Comparison of ENCODE assay signal across 22 mouse cellular contexts in genomic region chr13:36493762-36494161, GRCm38 (mm10).
DNase-seq lines count a peak whose midpoint lies in the region; ATAC-seq lines count a peak whose summit lies in the region.
"Had no signal": no experiment of that assay in that cellular context is flagged by ENCODE, and none has a peak within 500 bp of the region (broad histone marks: within the 10 kb centered on the region; RNA-seq: fewer than 3 reads in every experiment).

No protein-coding gene starts in this region.

- no peaks in the 10 kb centered on the region; the same call in 1 of the 2 replicates for H3K9me3 ChIP-seq in neural tube, embryonic 13.5 days
- H3K9me3 ChIP-seq: forebrain, embryonic 12.5 days; heart, embryonic 13.5 days; limb, embryonic 13.5 days had no signal

- H3K4me2 ChIP-seq in neural tube, embryonic 13.5 days = no peak overlapping the region
- H3K4me2 ChIP-seq: forebrain, embryonic 12.5 days; heart, embryonic 13.5 days; limb, embryonic 13.5 days; midbrain, embryonic 11.5 days had no signal

- 78% methylated on average over 7 of the region's 7 CpGs for WGBS in neural tube, embryonic 13.5 days

- H3K27me3 ChIP-seq in neural tube, embryonic 13.5 days = no peaks in the 10 kb centered on the region
- H3K27me3 ChIP-seq: CH12.LX; forebrain, embryonic 12.5 days; heart, embryonic 13.5 days; limb, embryonic 13.5 days had no signal

- peaks cover 17% of the 10 kb centered on the region for H3K4me1 ChIP-seq in neural tube, embryonic 13.5 days (replicated peaks)

- peak overlapping the region; percentile 39; the same call in 1 of the 2 replicates for H3K27ac ChIP-seq in neural tube, embryonic 13.5 days (replicated peaks)
- H3K27ac ChIP-seq: forebrain, embryonic 12.5 days; heart, embryonic 13.5 days; limb, embryonic 13.5 days; liver, embryonic 14.5 days had no signal

- DNase-seq in frontal cortex, postnatal 36 days (ENCODE audit: low spot score in 2 of 2) = no peak
- DNase-seq in layer of hippocampus, adult 9-11 months = peak; percentile 37
- DNase-seq in layer of hippocampus, adult 11-12 months (ENCODE audit: low spot score) = no peak
- no peak for DNase-seq in neural tube, embryonic 10.5 days (ENCODE audit: extremely low spot score, low spot score)
- DNase-seq in right cerebral cortex, postnatal 10 days (ENCODE audit: low spot score in 2 of 2) = peak; percentile 28 to 55
- no peak for DNase-seq in T-cell, adult 2 months (ENCODE audit: low spot score)
- DNase-seq: adrenal gland, postnatal 25 days; cerebellum, adult 18-20 months; heart, adult 11 months; heart, postnatal 36 days; kidney, adult 2 months; thymus, postnatal 14 days had no signal

- H3K4me3 ChIP-seq in neural tube, embryonic 13.5 days = no peak overlapping the region
- H3K4me3 ChIP-seq: forebrain, embryonic 12.5 days; heart, embryonic 13.5 days; limb, embryonic 13.5 days had no signal

- H3K36me3 ChIP-seq in neural tube, embryonic 13.5 days = no peaks in the 10 kb centered on the region
- H3K36me3 ChIP-seq: forebrain, embryonic 12.5 days; limb, embryonic 13.5 days had no signal

- no peak overlapping the region for H3K9ac ChIP-seq in neural tube, embryonic 13.5 days
- H3K9ac ChIP-seq: forebrain, embryonic 12.5 days; heart, embryonic 13.5 days; limb, embryonic 13.5 days; liver, embryonic 14.5 days had no signal

- peak; percentile 54 for ATAC-seq in frontal cortex, adult (ENCODE audit: low TSS enrichment)
- ATAC-seq in neural tube, embryonic 13.5 days (ENCODE audit: low read depth) = no peak
- ATAC-seq: inflammation-experienced regulatory T-cells, adult 6 months; lung, postnatal 0 days had no signal

Comparison
In these comparisons a context has a peak if more than half of its experiments do, and no peak if none do; other contexts are left out.
1. DNase-seq: peak in layer of hippocampus, adult 9-11 months (single experiment) and right cerebral cortex, postnatal 10 days (2 of 2); none in frontal cortex, postnatal 36 days (0 of 2), layer of hippocampus, adult 11-12 months (single experiment), neural tube, embryonic 10.5 days (single experiment) and T-cell, adult 2 months (single experiment).